Mouse (Mus musculus): ENCODE results near the gene Tubg2. TPM values are rescaled to one million over a fixed set of nuclear protein-coding genes. Genes with fewer than 3 reads are reported as not detected.
A peak's percentile ranks its signal among the peaks of the same experiment; 100 is the strongest.
"Not testable (repeated sequence)": the region's sequence is repeated elsewhere in the genome, so short reads cannot be mapped to it uniquely, and the experiment has no call there.

Tubg2 gene
- polyA plus RNA-seq (2016; fragmentation: Nextera tagmentation; extraction: Ambion mirVana), result 7.6 and 8.3 TPM in 2 replicates

GRCm38 (mm10) chr11:101155728-101156371 lies at the start of gene Tubg2:
Gene Tubg2, plus strand, starts transcription at chr11:101155907.
- H3K9ac ChIP-seq, result peak within 1 kb of the TSS; percentile 63
- peaks cover 39% of the 10 kb centered on the region for H3K27me3 ChIP-seq
- H3K4me3 ChIP-seq (replicated peaks), result peak within 1 kb of the TSS; percentile 42
- no peaks in the 10 kb centered on the region for H3K36me3 ChIP-seq (replicated peaks)
- H3K9me3 ChIP-seq, result no peaks in the 10 kb centered on the region
- H3K4me2 ChIP-seq, result peak within 1 kb of the TSS; percentile 68
- ATAC-seq (ENCODE audit: low FRiP score), result peak; percentile 84
- H3K27ac ChIP-seq, result peak within 1 kb of the TSS; percentile 78
- peaks cover 14% of the 10 kb centered on the region for H3K4me1 ChIP-seq
- WGBS, result 2% methylated on average over 36 of the region's 36 CpGs

GRCm38 (mm10) chr11:101109351-101109750 lies 46.4 kb upstream of the Tubg2 start:
- no peak overlapping the region for H3K4me3 ChIP-seq (replicated peaks)
- no peak for ATAC-seq (ENCODE audit: low FRiP score)
- H3K4me1 ChIP-seq, result peaks cover 4% of the 10 kb centered on the region; the same call in 1 of the 2 replicates
- H3K27me3 ChIP-seq, result no peaks in the 10 kb centered on the region
- no peak overlapping the region for H3K9ac ChIP-seq
- no peaks in the 10 kb centered on the region for H3K9me3 ChIP-seq
- H3K4me2 ChIP-seq, result no peak overlapping the region
- 0 out of 2 replicates have a peak, but pooled peaks cover 12% of the 10 kb centered on the region for H3K36me3 ChIP-seq (replicated peaks)
- WGBS, result 74% methylated on average over 4 of the region's 4 CpGs
- no peak overlapping the region for H3K27ac ChIP-seq

GRCm38 (mm10) chr11:101110708-101111107 lies 45.0 kb upstream of the Tubg2 start:
- ATAC-seq (ENCODE audit: low FRiP score), result no peak
- Histone ChIP-seq H3K9ac (no peak overlapping the region), H3K27me3 (no peaks in the 10 kb centered on the region), H3K4me3 (replicated peaks) (no peak overlapping the region), H3K4me1 (peaks cover 15% of the 10 kb centered on the region), H3K27ac (no peak overlapping the region), H3K9me3 (no peaks in the 10 kb centered on the region), H3K4me2 (no peak overlapping the region), H3K36me3 (replicated peaks) (0 out of 2 replicates have a peak, but pooled peaks cover 8% of the 10 kb centered on the region)
- WGBS, result 71% methylated on average over 5 of the region's 5 CpGs

- H3K4me1 ChIP-seq, result peaks cover 19% of the 10 kb centered on the region
- no peaks in the 10 kb centered on the region for H3K27me3 ChIP-seq
- no peak overlapping the region for H3K27ac ChIP-seq
- no peaks in the 10 kb centered on the region for H3K9me3 ChIP-seq
- H3K9ac ChIP-seq, result no peak overlapping the region
- 0 out of 2 replicates have a peak, but pooled peaks cover 8% of the 10 kb centered on the region for H3K36me3 ChIP-seq (replicated peaks)
- H3K4me3 ChIP-seq (replicated peaks), result no peak overlapping the region
- WGBS, result 90% methylated on average over 4 of the region's 4 CpGs
- H3K4me2 ChIP-seq, result no peak overlapping the region
- ATAC-seq (ENCODE audit: low FRiP score), result no peak
Observed at GRCm38 (mm10) chr11:101111178-101111577, 44.5 kb upstream of the Tubg2 start.

- H3K4me3 ChIP-seq (replicated peaks), result no peak overlapping the region
- 92% methylated on average over 3 of the region's 3 CpGs for WGBS
- no peak for ATAC-seq (ENCODE audit: low FRiP score)
Observed at GRCm38 (mm10) chr11:101112186-101112585, 43.5 kb upstream of the Tubg2 start.

GRCm38 (mm10) chr11:101115564-101115963 lies 40.1 kb upstream of the Tubg2 start:
- no peak for ATAC-seq (ENCODE audit: low FRiP score)
- H3K27ac ChIP-seq, result peak overlapping the region; percentile 73
- H3K4me3 ChIP-seq (replicated peaks), result no peak overlapping the region
- WGBS, result 30% methylated on average over 2 of the region's 2 CpGs
- no peak overlapping the region for H3K9ac ChIP-seq
- H3K9me3 ChIP-seq, result no peaks in the 10 kb centered on the region
- H3K4me1 ChIP-seq, result peaks cover 38% of the 10 kb centered on the region
- H3K4me2 ChIP-seq, result peak overlapping the region; percentile 16; the same call in 1 of the 2 replicates
- H3K27me3 ChIP-seq, result no peaks in the 10 kb centered on the region
- 0 out of 2 replicates have a peak, but pooled peaks cover 8% of the 10 kb centered on the region for H3K36me3 ChIP-seq (replicated peaks)

More at GRCm38 (mm10) chr11:101112186-101112585, 43.5 kb upstream of the Tubg2 start:
- H3K4me1 ChIP-seq, result peaks cover 25% of the 10 kb centered on the region
- no peak overlapping the region for H3K27ac ChIP-seq
- no peaks in the 10 kb centered on the region for H3K27me3 ChIP-seq
- no peak overlapping the region for H3K4me2 ChIP-seq
- no peaks in the 10 kb centered on the region for H3K9me3 ChIP-seq
- no peak overlapping the region for H3K9ac ChIP-seq
- H3K36me3 ChIP-seq (replicated peaks), result 0 out of 2 replicates have a peak, but pooled peaks cover 8% of the 10 kb centered on the region

GRCm38 (mm10) chr11:101118105-101118504 lies 37.6 kb upstream of the Tubg2 start:
- no peak overlapping the region for H3K27ac ChIP-seq
- ATAC-seq (ENCODE audit: low FRiP score), result no peak
- peaks cover 48% of the 10 kb centered on the region for H3K4me1 ChIP-seq
- peak overlapping the region; percentile 92 for H3K9ac ChIP-seq
- H3K4me2 ChIP-seq, result peak overlapping the region; percentile 97
- peak overlapping the region; percentile 87 for H3K4me3 ChIP-seq (replicated peaks)
- no peaks in the 10 kb centered on the region for H3K27me3 ChIP-seq
- H3K36me3 ChIP-seq (replicated peaks), result peaks cover 17% of the 10 kb centered on the region
- 58% methylated on average over 4 of the region's 4 CpGs for WGBS
- no peaks in the 10 kb centered on the region for H3K9me3 ChIP-seq

GRCm38 (mm10) chr11:101119131-101119760 lies 36.5 kb upstream of the Tubg2 start:
- H3K36me3 ChIP-seq (replicated peaks), result peaks cover 23% of the 10 kb centered on the region
- 1% methylated on average over 39 of the region's 39 CpGs for WGBS
- peak overlapping the region; percentile 97 for H3K4me2 ChIP-seq
- peak overlapping the region; percentile 91 for H3K27ac ChIP-seq
- peak; percentile 71 for ATAC-seq (ENCODE audit: low FRiP score)
- H3K9me3 ChIP-seq, result no peaks in the 10 kb centered on the region
- H3K9ac ChIP-seq, result peak overlapping the region; percentile 92
- H3K4me1 ChIP-seq, result peaks cover 48% of the 10 kb centered on the region
- no peaks in the 10 kb centered on the region for H3K27me3 ChIP-seq
- peak overlapping the region; percentile 87 for H3K4me3 ChIP-seq (replicated peaks)

- Histone ChIP-seq H3K36me3 (replicated peaks) (peaks cover 29% of the 10 kb centered on the region), H3K9ac (peak within 1 kb of the TSS; percentile 92), H3K4me3 (replicated peaks) (peak within 1 kb of the TSS; percentile 87), H3K27me3 (no peaks in the 10 kb centered on the region), H3K4me1 (peaks cover 45% of the 10 kb centered on the region), H3K27ac (peak within 1 kb of the TSS; percentile 91), H3K9me3 (no peaks in the 10 kb centered on the region), H3K4me2 (peak within 1 kb of the TSS; percentile 97)
- ATAC-seq (ENCODE audit: low FRiP score), result peak; percentile 96
- under 1% methylated on average over 61 of the region's 61 CpGs for WGBS
Observed at GRCm38 (mm10) chr11:101119761-101120544, 35.8 kb upstream of the Tubg2 start, which contains the start of the genes Retreg3 and Tubg1. Gene Retreg3, minus strand, starts transcription at chr11:101119893. Gene Tubg1, plus strand, starts transcription at chr11:101119938.

- Histone ChIP-seq H3K9me3 (no peaks in the 10 kb centered on the region), H3K27ac (peak overlapping the region; percentile 91), H3K4me2 (peak overlapping the region; percentile 97), H3K27me3 (no peaks in the 10 kb centered on the region), H3K4me3 (replicated peaks) (peak overlapping the region; percentile 87), H3K4me1 (peaks cover 38% of the 10 kb centered on the region), H3K9ac (peak overlapping the region; percentile 86), H3K36me3 (replicated peaks) (peaks cover 36% of the 10 kb centered on the region)
- no peak for ATAC-seq (ENCODE audit: low FRiP score)
- WGBS, result 24% methylated on average over 19 of the region's 19 CpGs
Observed at GRCm38 (mm10) chr11:101120545-101121188, 35.0 kb upstream of the Tubg2 start.

GRCm38 (mm10) chr11:101124494-101124893 lies 31.2 kb upstream of the Tubg2 start:
- Histone ChIP-seq H3K4me1 (peaks cover 12% of the 10 kb centered on the region), H3K36me3 (replicated peaks) (peaks cover 53% of the 10 kb centered on the region)
- not testable (repeated sequence) for H3K9me3 ChIP-seq; H3K4me2 ChIP-seq; H3K4me3 ChIP-seq (replicated peaks); H3K9ac ChIP-seq; H3K27ac ChIP-seq; H3K27me3 ChIP-seq; ATAC-seq (ENCODE audit: low FRiP score)
- WGBS, result 96% methylated on average over 8 of the region's 8 CpGs

Measured in forebrain, embryonic 12.5 days (tissue).